8 mouse cellular contexts compared by ENCODE assay signal in genomic region chr8:120327131-120327554, GRCm38 (mm10).
DNase-seq lines count a peak whose midpoint lies in the region; ATAC-seq and TF ChIP-seq lines count a peak whose summit lies in the region.
"Had no signal": no experiment of that assay in that cellular context is flagged by ENCODE, and none has a peak within 500 bp of the region (broad histone marks: within the 10 kb centered on the region; RNA-seq: fewer than 3 reads in every experiment).

No protein-coding gene starts in this region.

- H3K27me3 ChIP-seq in kidney, embryonic 16.5 days (ENCODE audit: insufficient read depth, low read length) = no peaks in the 10 kb centered on the region
- H3K27me3 ChIP-seq in liver, embryonic 13.5 days = 0 out of 2 replicates have a peak, but pooled peaks cover 3% of the 10 kb centered on the region
- H3K27me3 ChIP-seq: embryonic facial prominence, embryonic 12.5 days had no signal

- H3K36me3 ChIP-seq in kidney, embryonic 16.5 days (ENCODE audit: insufficient read depth, low read length) = no peaks in the 10 kb centered on the region
- H3K36me3 ChIP-seq in ES-E14 (ENCODE audit: control insufficient read depth, insufficient read depth, low read length, poor library complexity, severe bottlenecking) = no peaks in the 10 kb centered on the region
- no peaks in the 10 kb centered on the region for H3K36me3 ChIP-seq in liver, embryonic 13.5 days
- H3K36me3 ChIP-seq: embryonic facial prominence, embryonic 12.5 days had no signal

- 74% methylated on average over 3 of the region's 3 CpGs for WGBS in kidney, embryonic 16.5 days
- 45% methylated on average over 3 of the region's 3 CpGs for WGBS in liver, embryonic 13.5 days (ENCODE audit: insufficient replicate concordance)

- H3K9me3 ChIP-seq in kidney, embryonic 16.5 days (ENCODE audit: low read length) = no peaks in the 10 kb centered on the region
- H3K9me3 ChIP-seq in ES-E14 (ENCODE audit: control insufficient read depth, insufficient read depth, low read depth, low read length) = no peaks in the 10 kb centered on the region
- no peaks in the 10 kb centered on the region for H3K9me3 ChIP-seq in liver, embryonic 13.5 days (replicated peaks)
- H3K9me3 ChIP-seq: embryonic facial prominence, embryonic 12.5 days had no signal

- H3K4me1 ChIP-seq in kidney, embryonic 16.5 days (ENCODE audit: insufficient read depth, low read length) = peaks cover 44% of the 10 kb centered on the region
- H3K4me1 ChIP-seq in ES-E14 (ENCODE audit: control insufficient read depth in 2 of 2, insufficient read depth in 2 of 2, low read length in 2 of 2, poor library complexity in 1 of 2) = peaks cover 9 to 25% of the 10 kb centered on the region in 2 experiments
- peaks cover 80% of the 10 kb centered on the region for H3K4me1 ChIP-seq in liver, embryonic 13.5 days (replicated peaks)

- DNase-seq in kidney, adult 18-20 months = peak; percentile 69
- DNase-seq in ES-E14 (ENCODE audit: low read depth, low spot score) = no peak
- DNase-seq in brain, embryonic 14.5 days (ENCODE audit: low read depth) = peak; percentile 51
- DNase-seq in liver, embryonic 13.5 days = no peak
- DNase-seq in layer of hippocampus, postnatal 36 days = no peak
- no peak for DNase-seq in gastrocnemius, postnatal 25 days

- in situ Hi-C loops in ES-E14 (cut with MboI; ENCODE audit: low sequenced_read_pairs in 2 of 2, unreplicated experiment in 2 of 2) = loop anchor here in 1 of 2 experiments (10.0 kb wide), 1 partner anchor 142 kb away; no protein-coding TSS in a partner anchor

- no peak for TF ChIP-seq POLR2A in brain, embryonic 14.5 days (IDR thresholded peaks at IDR 0.05; ENCODE audit: borderline replicate concordance, extremely low read depth, insufficient read depth, insufficient read length, poor library complexity, severe bottlenecking)

- no peak overlapping the region for H3K4me2 ChIP-seq in kidney, embryonic 16.5 days (replicated peaks; ENCODE audit: low read depth, low read length)
- no peak overlapping the region for H3K4me2 ChIP-seq in liver, embryonic 13.5 days
- H3K4me2 ChIP-seq: embryonic facial prominence, embryonic 12.5 days had no signal

- no peak overlapping the region for H3K9ac ChIP-seq in kidney, embryonic 16.5 days (replicated peaks; ENCODE audit: low read length)
- H3K9ac ChIP-seq in ES-E14 (ENCODE audit: insufficient read depth, low read depth, low read length, poor library complexity, severe bottlenecking) = no peak overlapping the region
- no peak overlapping the region for H3K9ac ChIP-seq in liver, embryonic 13.5 days
- H3K9ac ChIP-seq: embryonic facial prominence, embryonic 12.5 days had no signal

- TF ChIP-seq CTCF in brain, embryonic 14.5 days (IDR thresholded peaks at IDR 0.05; ENCODE audit: borderline replicate concordance, extremely low read depth, insufficient read depth, insufficient read length) = peak; percentile 44; the same call in 1 of the 2 replicates

- no peak overlapping the region for H3K27ac ChIP-seq in kidney, embryonic 16.5 days (ENCODE audit: low read length)
- H3K27ac ChIP-seq in ES-E14 (ENCODE audit: insufficient read depth, low read depth, low read length, poor library complexity, severe bottlenecking) = no peak overlapping the region
- no peak overlapping the region for H3K27ac ChIP-seq in liver, embryonic 13.5 days
- H3K27ac ChIP-seq: embryonic facial prominence, embryonic 12.5 days had no signal

- no peak overlapping the region for H3K4me3 ChIP-seq in kidney, embryonic 16.5 days (ENCODE audit: low read length)
- no peak overlapping the region for H3K4me3 ChIP-seq in ES-E14 (ENCODE audit: insufficient read depth in 1 of 2, low read depth in 1 of 2, low read length in 2 of 2, poor library complexity in 1 of 2, severe bottlenecking in 1 of 2)
- no peak overlapping the region for H3K4me3 ChIP-seq in liver, embryonic 13.5 days (replicated peaks)
- H3K4me3 ChIP-seq: embryonic facial prominence, embryonic 12.5 days had no signal

- no peak for ATAC-seq in kidney, embryonic 16.5 days (ENCODE audit: low FRiP score, low TSS enrichment)
- 0 out of 2 replicates have a peak, but pooled peaks have one; percentile 13 for ATAC-seq in liver, embryonic 13.5 days (ENCODE audit: low read depth)

TF ChIP-seq in ES-E14, 5 proteins besides CTCF, POLR2A, EP300 and RAD21:
- TF ChIP-seq ZC3H11A (IDR thresholded peaks at IDR 0.05; ENCODE audit: borderline replicate concordance, low read depth, low read length) = peak; percentile 39; the same call in 1 of the 2 replicates
- TF ChIP-seq HCFC1 (IDR thresholded peaks at IDR 0.05; ENCODE audit: borderline replicate concordance, insufficient read depth, low read length) = no peak

Comparison
In these comparisons a context has a peak if more than half of its experiments do, and no peak if none do; other contexts are left out.
1. DNase-seq: peak in kidney, adult 18-20 months (single experiment) and brain, embryonic 14.5 days (single experiment); none in ES-E14 (single experiment), liver, embryonic 13.5 days (single experiment), layer of hippocampus, postnatal 36 days (0 of 2) and gastrocnemius, postnatal 25 days (single experiment).